Mouse (Mus musculus): ENCODE measurements around the gene Ninj1. TPM values are rescaled to one million over a fixed set of nuclear protein-coding genes. Genes with fewer than 3 reads are reported as not detected.

Ninj1 gene
- total and polyA plus RNA-seq, 3 experiments, result 30.5 to 69.8 TPM; not detected in 1

- Histone ChIP-seq H3K4me1 (ENCODE audit: control insufficient read depth in 1 of 2, insufficient read depth in 2 of 2, low read length in 2 of 2) (peaks cover 0 to 15% of the 10 kb centered on the region in 2 experiments), H3K27me3 (ENCODE audit: control insufficient read depth in 1 of 2, insufficient read depth in 2 of 2, low read length in 2 of 2) (no peaks in the 10 kb centered on the region), H3K36me3 (ENCODE audit: control insufficient read depth in 1 of 2, insufficient read depth in 2 of 2, low read length in 2 of 2) (peaks cover 0 to 4% of the 10 kb centered on the region in 2 experiments; a peak in 1 of 4 replicates), H3K79me2 (ENCODE audit: control insufficient read depth, insufficient read depth, low read length, poor library complexity) (no peaks in the 10 kb centered on the region; the same call in 1 of the 2 replicates), H3K27ac (ENCODE audit: control insufficient read depth, low read depth, low read length) (no peak overlapping the region), H3K9ac (ENCODE audit: control insufficient read depth, low read depth, low read length, poor library complexity, severe bottlenecking) (no peak overlapping the region), H3K4me3 (ENCODE audit: control insufficient read depth in 1 of 2, insufficient read depth in 1 of 2, low read depth in 2 of 2, low read length in 2 of 2) (no peak overlapping the region), H3K9me3 (replicated peaks; ENCODE audit: insufficient read depth, low read length) (no peaks in the 10 kb centered on the region)
- peak; percentile 45 for DNase-seq (ENCODE audit: low read depth, low spot score)
- TF ChIP-seq CHD1 (IDR thresholded peaks at IDR 0.05; ENCODE audit: low read depth, low read length) (no peak), TAL1 (IDR thresholded peaks at IDR 0.05; ENCODE audit: low read length) (no peak), POLR2AphosphoS2 (IDR thresholded peaks at IDR 0.05; ENCODE audit: low read length) (no peak), MAZ (IDR thresholded peaks at IDR 0.05; ENCODE audit: low read depth, low read length) (no peak), NRF1 (IDR thresholded peaks at IDR 0.05; ENCODE audit: insufficient read depth, low read depth, low read length, poor library complexity, severe bottlenecking) (no peak), GATA1 (IDR thresholded peaks at IDR 0.05; ENCODE audit: low read depth, low read length) (no peak), UBTF (IDR thresholded peaks at IDR 0.05; ENCODE audit: borderline replicate concordance, insufficient read depth, low read depth, low read length) (no peak), POLR2AphosphoS5 (IDR thresholded peaks at IDR 0.05; ENCODE audit: borderline replicate concordance, low read depth, low read length) (no peak), POLR2A (IDR thresholded peaks at IDR 0.05; ENCODE audit: control insufficient read depth in 1 of 2, insufficient read depth in 1 of 2, low read depth in 1 of 2, low read length in 2 of 2, poor library complexity in 1 of 2) (no peak), SIN3A (IDR thresholded peaks at IDR 0.05; ENCODE audit: low read length) (no peak), JUND (IDR thresholded peaks at IDR 0.05; ENCODE audit: low read depth, low read length) (no peak)
Measured at GRCm38 (mm10) chr13:49214454-49214853, 27.2 kb downstream of the Ninj1 start.

GRCm38 (mm10) chr13:49215128-49215503, 27.8 kb downstream of the Ninj1 start:
- TF ChIP-seq MAZ (IDR thresholded peaks at IDR 0.05; ENCODE audit: low read depth, low read length) (no peak), GABPA (IDR thresholded peaks at IDR 0.05; ENCODE audit: low read depth, low read length) (no peak), SIN3A (IDR thresholded peaks at IDR 0.05; ENCODE audit: low read length) (no peak; the same call in 1 of the 2 replicates), MYC (IDR thresholded peaks at IDR 0.05; ENCODE audit: low read depth, low read length) (no peak), POLR2AphosphoS2 (IDR thresholded peaks at IDR 0.05; ENCODE audit: low read length) (no peak), MYB (IDR thresholded peaks at IDR 0.05; ENCODE audit: low read depth, low read length) (no peak), TBP (IDR thresholded peaks at IDR 0.05; ENCODE audit: low read depth, low read length) (no peak), MXI1 (IDR thresholded peaks at IDR 0.05; ENCODE audit: low read depth, low read length) (no peak), SMC3 (IDR thresholded peaks at IDR 0.05; ENCODE audit: low read depth, low read length) (no peak), NELFE (IDR thresholded peaks at IDR 0.05; ENCODE audit: low read depth, low read length) (no peak), MEF2A (IDR thresholded peaks at IDR 0.05; ENCODE audit: extremely low read depth, insufficient replicate concordance, low read depth, low read length, poor library complexity, severe bottlenecking) (no peak), JUND (IDR thresholded peaks at IDR 0.05; ENCODE audit: low read depth, low read length) (no peak), CTCF (IDR thresholded peaks at IDR 0.05 in 2 of 3, conservative IDR thresholded peaks at IDR 0.05 in 1 of 3; ENCODE audit: control insufficient read depth in 1 of 3, insufficient read depth in 1 of 3, low read depth in 2 of 3, low read length in 3 of 3, poor library complexity in 1 of 3, severe bottlenecking in 1 of 3) (no peak), ELF1 (IDR thresholded peaks at IDR 0.05; ENCODE audit: low read depth, low read length) (no peak), RCOR1 (IDR thresholded peaks at IDR 0.05; ENCODE audit: low read depth, low read length) (no peak), POLR2A (IDR thresholded peaks at IDR 0.05; ENCODE audit: control insufficient read depth in 1 of 2, insufficient read depth in 1 of 2, low read depth in 1 of 2, low read length in 2 of 2, poor library complexity in 1 of 2) (no peak), BHLHE40 (IDR thresholded peaks at IDR 0.05; ENCODE audit: borderline replicate concordance, low read depth, low read length) (no peak), EP300 (IDR thresholded peaks at IDR 0.05; ENCODE audit: low read depth in 1 of 2, low read length in 2 of 2) (no peak), USF2 (IDR thresholded peaks at IDR 0.05; ENCODE audit: borderline replicate concordance in 1 of 2, insufficient read depth in 1 of 2, low read depth in 1 of 2, low read length in 2 of 2) (no peak), GATA1 (IDR thresholded peaks at IDR 0.05; ENCODE audit: low read depth, low read length) (no peak)
- Histone ChIP-seq H3K79me2 (ENCODE audit: control insufficient read depth, insufficient read depth, low read length, poor library complexity) (no peaks in the 10 kb centered on the region; the same call in 1 of the 2 replicates), H3K4me3 (ENCODE audit: control insufficient read depth in 1 of 2, insufficient read depth in 1 of 2, low read depth in 2 of 2, low read length in 2 of 2) (peak overlapping the region; percentile 66 to 73), H3K36me3 (ENCODE audit: control insufficient read depth in 1 of 2, insufficient read depth in 2 of 2, low read length in 2 of 2) (peaks cover 0 to 4% of the 10 kb centered on the region in 2 experiments; a peak in 1 of 4 replicates), H3K9me3 (replicated peaks; ENCODE audit: insufficient read depth, low read length) (no peaks in the 10 kb centered on the region), H3K9ac (ENCODE audit: control insufficient read depth, low read depth, low read length, poor library complexity, severe bottlenecking) (peak overlapping the region; percentile 80), H3K27me3 (ENCODE audit: control insufficient read depth in 1 of 2, insufficient read depth in 2 of 2, low read length in 2 of 2) (no peaks in the 10 kb centered on the region), H3K27ac (ENCODE audit: control insufficient read depth, low read depth, low read length) (peak overlapping the region; percentile 30; the same call in 1 of the 2 replicates), H3K4me1 (ENCODE audit: control insufficient read depth in 1 of 2, insufficient read depth in 2 of 2, low read length in 2 of 2) (peaks cover 0 to 15% of the 10 kb centered on the region in 2 experiments)
- DNase-seq (ENCODE audit: low read depth, low spot score), result no peak

All from MEL (cell line).